Mouse (Mus musculus) small intestine, adult 2 months (tissue): ENCODE measurements around the gene Plch1. TPM values are rescaled to one million over a fixed set of nuclear protein-coding genes. Genes with fewer than 3 reads are reported as not detected.

Source experiments
- H3K27ac ChIP-seq: fragments of 200-500 bp; 2 replicates; pipeline ENCODE4 v1.5.1; 2012; ENCODE audit warnings: low read depth, low read length, control low read depth, inconsistent platforms; ENCODE audit not compliant: insufficient read depth
- H3K27me3 ChIP-seq: fragments of 200-500 bp; 2 replicates; pipeline ENCODE4 v1.6.1; 2012; ENCODE audit warnings: mild to moderate bottlenecking, moderate library complexity, low read length, inconsistent platforms; ENCODE audit not compliant: control insufficient read depth, insufficient read depth
- H3K36me3 ChIP-seq: fragments of 200-500 bp; 2 replicates; pipeline ENCODE4 v1.6.1; 2012; ENCODE audit warnings: mild to moderate bottlenecking, low read length, control low read depth, inconsistent platforms; ENCODE audit not compliant: control insufficient read depth, insufficient read depth
- H3K4me1 ChIP-seq: fragments of 200-500 bp; 2 replicates; pipeline ENCODE4 v1.6.1; 2012; ENCODE audit warnings: low read length, inconsistent platforms, mixed read lengths; ENCODE audit not compliant: control insufficient read depth, insufficient read depth, insufficient read length
- H3K4me3 ChIP-seq: fragments of 200-500 bp; 2 replicates; pipeline ENCODE4 v1.5.1; 2012; ENCODE audit warnings: low read depth, mild to moderate bottlenecking, control low read depth, inconsistent platforms, low read length, moderate library complexity
- CTCF ChIP-seq: fragments of 200-500 bp; IDR thresholded peaks from 2 replicates; pipeline ENCODE4 v1.5.1; 2012; ENCODE audit warnings: low read depth, mild to moderate bottlenecking, control low read depth, inconsistent platforms, low read length, moderate library complexity, mixed read lengths; ENCODE audit not compliant: insufficient replicate concordance, insufficient read length; ENCODE audit errors: extremely low read depth
- POLR2A ChIP-seq: fragments of 200-500 bp; IDR thresholded peaks from 2 replicates; pipeline ENCODE4 v1.6.1; 2012; ENCODE audit warnings: low read depth, mild to moderate bottlenecking, control low read depth, inconsistent platforms, low read length, moderate library complexity
- WGBS: fragments of 180-500 bp; shearing (Covaris S2); methylation state at CpG from one replicate; pipeline ENCODE4 v1.1.7; 2018; 5-methylcytosine and 5-hydroxymethylcytosine counted together
- polyA plus RNA-seq: library from polyadenylated mRNA; depleted of rRNA; stranded (reverse); fragments of >200 nt; gene quantifications from 2 replicates; pipeline ENCODE4 v1.2.3, GENCODE M21; 2012; rRNA removed

Plch1 gene
- polyA plus RNA-seq, 1 experiment = 1.2 TPM

GRCm38 (mm10) chr3:63726667-63727342 is 172.5 kb downstream of the Plch1 start:
- Histone ChIP-seq H3K36me3 (peaks cover 4% of the 10 kb centered on the region), H3K27me3 (no peaks in the 10 kb centered on the region), H3K27ac (no peak overlapping the region), H3K4me3 (no peak overlapping the region), H3K4me1 (no peaks in the 10 kb centered on the region)
- TF ChIP-seq CTCF (no peak), POLR2A (no peak)
- 88% methylated on average over 4 of the region's 4 CpGs for WGBS

- TF ChIP-seq CTCF (no peak), POLR2A (no peak)
- 24% methylated on average over 2 of the region's 2 CpGs for WGBS
- Histone ChIP-seq H3K27me3 (no peaks in the 10 kb centered on the region), H3K4me3 (no peak overlapping the region), H3K36me3 (peaks cover 5% of the 10 kb centered on the region; the same call in 1 of the 2 replicates), H3K27ac (no peak overlapping the region), H3K4me1 (0 out of 2 replicates have a peak, but pooled peaks cover 2% of the 10 kb centered on the region)
Observed at GRCm38 (mm10) chr3:63693694-63694093, 205.6 kb downstream of the Plch1 start.

DNA sequence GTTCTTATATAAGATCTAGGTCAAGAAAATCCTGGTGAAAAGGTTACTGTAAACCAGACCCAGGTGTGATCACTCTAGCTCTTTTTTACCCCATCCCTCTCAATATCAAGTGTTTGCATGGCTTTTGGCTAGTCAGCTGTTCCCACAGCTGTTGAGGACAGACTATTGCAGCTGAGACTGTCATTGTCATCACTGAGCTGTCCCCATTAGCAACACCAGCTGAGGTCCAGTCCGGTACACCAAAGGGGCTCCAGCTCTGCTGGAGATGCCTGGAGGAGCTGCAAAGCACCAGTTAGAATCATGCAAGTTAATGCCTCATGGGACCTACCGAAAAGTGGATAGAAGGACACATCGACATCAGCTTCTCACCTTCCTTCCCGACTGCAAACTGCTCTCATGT is 206.5 kb downstream of the Plch1 start:
- TF ChIP-seq CTCF (no peak), POLR2A (no peak)
- 87% methylated on average over 4 of the region's 4 CpGs for WGBS
- no peak overlapping the region for H3K27ac ChIP-seq
- H3K27me3 ChIP-seq = no peaks in the 10 kb centered on the region
- H3K36me3 ChIP-seq = no peaks in the 10 kb centered on the region
- 0 out of 2 replicates have a peak, but pooled peaks cover 2% of the 10 kb centered on the region for H3K4me1 ChIP-seq
- no peak overlapping the region for H3K4me3 ChIP-seq

DNA sequence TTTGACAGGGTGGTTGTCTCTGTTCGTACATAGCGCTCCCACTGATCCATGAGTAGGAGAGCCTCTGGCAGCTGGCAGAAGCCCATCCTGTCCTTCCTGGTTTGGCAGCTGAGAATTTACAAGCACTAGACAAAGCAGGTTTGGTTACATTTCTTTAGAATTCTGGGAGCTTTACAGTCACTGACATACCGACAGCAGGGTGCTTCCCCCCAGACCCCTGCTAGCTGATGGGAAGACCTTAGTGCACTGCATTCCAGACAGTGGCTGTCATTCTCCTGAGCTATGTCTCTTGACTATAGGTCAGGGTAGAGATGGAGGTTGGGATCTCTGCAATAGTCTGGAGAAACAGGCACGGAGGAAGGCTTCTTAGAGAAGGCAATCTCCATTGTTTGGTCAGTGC is 230.5 kb downstream of the Plch1 start:
- no peak overlapping the region for H3K27ac ChIP-seq
- H3K27me3 ChIP-seq = no peaks in the 10 kb centered on the region
- no peak for TF ChIP-seq POLR2A
- no peak for TF ChIP-seq CTCF
- H3K4me3 ChIP-seq = no peak overlapping the region
- 57% methylated on average over 4 of the region's 4 CpGs for WGBS
- no peaks in the 10 kb centered on the region for H3K4me1 ChIP-seq
- no peaks in the 10 kb centered on the region for H3K36me3 ChIP-seq

DNA sequence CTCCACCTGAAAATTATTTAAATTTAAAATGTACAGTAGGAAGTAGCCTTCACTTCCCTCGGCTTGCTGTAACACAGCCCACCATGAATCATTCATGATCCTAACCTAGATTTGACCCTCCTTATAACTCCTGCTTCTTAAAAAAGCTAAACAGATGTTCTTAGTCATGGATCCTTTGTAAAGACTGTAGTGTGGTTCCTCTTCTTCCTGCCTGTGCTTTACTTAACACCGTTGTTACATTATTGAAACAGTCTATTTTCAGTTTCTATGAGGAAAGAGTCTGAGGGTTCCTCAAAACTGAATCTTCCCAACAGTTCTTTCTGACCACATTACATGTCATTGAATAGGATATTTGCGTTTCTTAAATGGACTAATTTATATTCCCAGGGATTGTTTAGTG is 234.0 kb downstream of the Plch1 start:
- Histone ChIP-seq H3K27ac (no peak overlapping the region), H3K4me1 (no peaks in the 10 kb centered on the region), H3K4me3 (no peak overlapping the region), H3K36me3 (no peaks in the 10 kb centered on the region), H3K27me3 (no peaks in the 10 kb centered on the region)
- TF ChIP-seq POLR2A = no peak
- TF ChIP-seq CTCF = no peak
- 69% methylated on average over 3 of the region's 3 CpGs for WGBS

DNA sequence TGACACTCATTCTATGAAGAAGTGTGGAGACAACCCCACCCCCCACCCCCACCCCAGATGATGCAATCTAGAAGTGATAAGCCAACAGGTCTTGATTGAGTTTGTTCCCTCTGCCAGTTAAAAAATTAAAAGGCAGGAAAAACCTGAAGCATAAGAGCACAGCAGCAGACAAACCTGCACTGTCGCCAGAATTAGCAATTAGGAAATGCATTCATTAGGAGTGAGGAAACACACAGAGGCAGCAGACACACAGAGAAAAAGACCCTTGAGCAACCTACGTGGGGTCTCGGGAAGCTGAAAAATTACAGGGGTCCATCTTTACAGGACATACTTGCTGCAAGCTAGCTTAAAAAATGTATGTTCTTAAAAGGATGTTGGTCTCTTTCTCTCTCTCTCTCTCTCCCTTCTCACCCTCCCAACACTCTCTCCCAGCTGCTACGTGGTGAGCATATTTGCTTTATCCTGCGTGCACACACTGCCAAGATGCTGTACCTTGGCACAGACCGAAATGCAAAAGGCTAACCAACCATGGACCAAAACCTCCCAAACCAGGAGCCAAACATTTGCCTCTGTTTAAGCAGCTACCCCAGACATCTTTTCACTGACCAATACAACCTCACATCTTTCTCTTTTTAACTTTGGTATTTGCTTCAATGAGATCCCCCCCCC is 234.6 kb downstream of the Plch1 start:
- no peak for TF ChIP-seq CTCF
- no peak for TF ChIP-seq POLR2A
- no peaks in the 10 kb centered on the region for H3K36me3 ChIP-seq
- H3K27me3 ChIP-seq = no peaks in the 10 kb centered on the region
- H3K4me1 ChIP-seq = no peaks in the 10 kb centered on the region
- H3K27ac ChIP-seq = no peak overlapping the region
- H3K4me3 ChIP-seq = no peak overlapping the region
- 73% methylated on average over 6 of the region's 6 CpGs for WGBS

Other genes starting within 250 kb of the Plch1 start
- gene E130311K13Rik, start 30.0 kb upstream of the Plch1 start, polyA plus RNA-seq = 0.22 and 1.4 TPM in 2 replicates
- gene Slc33a1, start 65.3 kb upstream of the Plch1 start, polyA plus RNA-seq = 13.1 and 15.1 TPM in 2 replicates
- 0.36 and 0.75 TPM in 2 replicates for gene Gmps, start 76.6 kb upstream of the Plch1 start, polyA plus RNA-seq
- gene Vmn2r1, start 182.1 kb upstream of the Plch1 start, polyA plus RNA-seq = not detected in 2 replicates
- gene Vmn2r2, start 242.5 kb upstream of the Plch1 start, polyA plus RNA-seq = not detected in 2 replicates